Mouse (Mus musculus): ENCODE data around the gene Vwa7.

GRCm38 (mm10) chr17:35049561-35050016, 33.2 kb downstream of the Vwa7 start, which contains the start of gene Clic1:
- TF ChIP-seq CTCF (IDR thresholded peaks at IDR 0.05) (peak; percentile 52), EP300 (IDR thresholded peaks at IDR 0.05) (no peak)
